Mouse (Mus musculus): ENCODE measurements around the gene 1110002E22Rik. TPM values are rescaled to one million over a fixed set of nuclear protein-coding genes. Genes with fewer than 3 reads are reported as not detected.

The 1110002E22Rik gene
- total and polyA plus RNA-seq, 3 experiments, result under 0.01 to 0.03 TPM; not detected in 1

DNA sequence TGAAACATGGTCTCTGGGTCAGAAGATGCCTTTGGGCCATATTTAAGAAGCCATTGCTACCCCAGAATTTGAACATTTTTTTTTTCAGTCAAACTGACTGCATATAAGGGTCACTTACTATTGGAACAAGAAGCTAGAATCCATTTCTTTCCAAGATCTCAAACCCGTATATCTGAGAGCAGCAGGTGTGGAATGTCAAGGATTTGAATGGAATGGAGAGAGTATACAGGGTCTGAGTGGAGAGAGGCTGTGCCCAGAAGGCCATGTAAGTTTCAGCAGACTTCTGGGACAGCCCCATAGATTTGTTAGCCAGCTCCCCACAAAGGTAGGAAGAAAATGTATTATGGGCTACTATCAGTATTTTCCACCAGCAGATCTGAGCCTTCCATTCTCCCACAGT, 13.8 kb downstream of the 1110002E22Rik start:
- Histone ChIP-seq H3K4me3 (ENCODE audit: control insufficient read depth in 1 of 2, insufficient read depth in 1 of 2, low read depth in 2 of 2, low read length in 2 of 2) (no peak overlapping the region), H3K27ac (ENCODE audit: control insufficient read depth, low read depth, low read length) (no peak overlapping the region), H3K4me1 (ENCODE audit: control insufficient read depth in 1 of 2, insufficient read depth in 2 of 2, low read length in 2 of 2) (no peaks in the 10 kb centered on the region), H3K9me3 (replicated peaks; ENCODE audit: insufficient read depth, low read length) (no peaks in the 10 kb centered on the region), H3K9ac (ENCODE audit: control insufficient read depth, low read depth, low read length, poor library complexity, severe bottlenecking) (no peak overlapping the region), H3K79me2 (ENCODE audit: control insufficient read depth, insufficient read depth, low read length, poor library complexity) (no peaks in the 10 kb centered on the region), H3K36me3 (ENCODE audit: control insufficient read depth in 1 of 2, insufficient read depth in 2 of 2, low read length in 2 of 2) (no peaks in the 10 kb centered on the region), H3K27me3 (ENCODE audit: control insufficient read depth in 1 of 2, insufficient read depth in 2 of 2, low read length in 2 of 2) (peaks cover 2 to 5% of the 10 kb centered on the region in 2 experiments; a peak in 3 of 4 replicates)
- TF ChIP-seq KAT2A (conservative IDR thresholded peaks at IDR 0.05; ENCODE audit: low read depth, low read length) (no peak), ZMIZ1 (IDR thresholded peaks at IDR 0.05; ENCODE audit: low read depth, low read length) (no peak), TAL1 (IDR thresholded peaks at IDR 0.05; ENCODE audit: low read length) (no peak), CHD2 (IDR thresholded peaks at IDR 0.05; ENCODE audit: low read length) (no peak), HCFC1 (IDR thresholded peaks at IDR 0.05; ENCODE audit: low read depth, low read length) (no peak), ETS1 (IDR thresholded peaks at IDR 0.05; ENCODE audit: low read depth, low read length) (no peak), MYB (IDR thresholded peaks at IDR 0.05; ENCODE audit: low read depth, low read length) (no peak), MEF2A (IDR thresholded peaks at IDR 0.05; ENCODE audit: extremely low read depth, insufficient replicate concordance, low read depth, low read length, poor library complexity, severe bottlenecking) (no peak), CTCF (IDR thresholded peaks at IDR 0.05 in 2 of 3, conservative IDR thresholded peaks at IDR 0.05 in 1 of 3; ENCODE audit: control insufficient read depth in 1 of 3, insufficient read depth in 1 of 3, low read depth in 2 of 3, low read length in 3 of 3, poor library complexity in 1 of 3, severe bottlenecking in 1 of 3) (no peak), SIN3A (IDR thresholded peaks at IDR 0.05; ENCODE audit: low read length) (no peak), TBP (IDR thresholded peaks at IDR 0.05; ENCODE audit: low read depth, low read length) (no peak)
- DNase-seq (ENCODE audit: low read depth, low spot score), result no peak

DNA sequence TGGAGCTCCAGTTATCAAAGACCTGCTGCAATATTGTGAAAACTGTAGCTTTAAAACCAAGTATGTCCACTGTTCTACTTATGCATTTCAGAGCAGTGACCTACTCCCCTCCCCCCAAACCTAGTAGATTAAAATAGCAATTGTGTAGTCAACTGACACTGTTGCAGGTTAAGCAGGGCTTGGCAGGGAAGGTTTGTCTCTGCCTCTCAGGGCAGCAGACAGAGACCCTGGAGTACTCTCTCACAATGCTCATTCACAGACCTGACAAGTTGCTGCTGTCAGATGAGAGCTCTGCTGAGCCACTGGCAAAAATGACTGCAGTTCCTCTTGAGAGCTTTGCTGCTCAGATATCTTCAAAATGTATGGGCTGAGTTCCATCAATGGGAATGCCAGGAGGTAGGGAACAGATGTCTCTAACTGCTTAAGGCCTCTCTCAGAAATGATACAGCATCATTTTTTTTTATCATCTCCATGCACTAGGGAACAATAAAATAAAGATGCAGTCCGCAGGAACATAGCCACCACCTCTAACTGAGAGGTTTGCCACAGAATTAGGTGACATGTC, 18.3 kb downstream of the 1110002E22Rik start:
- DNase-seq (ENCODE audit: low read depth, low spot score), result no peak
- Histone ChIP-seq H3K36me3 (ENCODE audit: control insufficient read depth in 1 of 2, insufficient read depth in 2 of 2, low read length in 2 of 2) (no peaks in the 10 kb centered on the region), H3K9ac (ENCODE audit: control insufficient read depth, low read depth, low read length, poor library complexity, severe bottlenecking) (no peak overlapping the region), H3K9me3 (replicated peaks; ENCODE audit: insufficient read depth, low read length) (no peaks in the 10 kb centered on the region), H3K4me1 (ENCODE audit: control insufficient read depth in 1 of 2, insufficient read depth in 2 of 2, low read length in 2 of 2) (no peaks in the 10 kb centered on the region), H3K27ac (ENCODE audit: control insufficient read depth, low read depth, low read length) (no peak overlapping the region), H3K27me3 (ENCODE audit: control insufficient read depth in 1 of 2, insufficient read depth in 2 of 2, low read length in 2 of 2) (no peaks in the 10 kb centered on the region; a peak in 2 of 4 replicates), H3K79me2 (ENCODE audit: control insufficient read depth, insufficient read depth, low read length, poor library complexity) (no peaks in the 10 kb centered on the region), H3K4me3 (ENCODE audit: control insufficient read depth in 1 of 2, insufficient read depth in 1 of 2, low read depth in 2 of 2, low read length in 2 of 2) (no peak overlapping the region)
- TF ChIP-seq CHD2 (IDR thresholded peaks at IDR 0.05; ENCODE audit: low read length), result no peak
- TF ChIP-seq JUND (IDR thresholded peaks at IDR 0.05; ENCODE audit: low read depth, low read length), result no peak
- TF ChIP-seq MAFK (IDR thresholded peaks at IDR 0.05; ENCODE audit: borderline replicate concordance, low read depth, low read length), result no peak
- no peak for TF ChIP-seq GABPA (IDR thresholded peaks at IDR 0.05; ENCODE audit: low read depth, low read length)
- no peak for TF ChIP-seq POLR2A (IDR thresholded peaks at IDR 0.05; ENCODE audit: control insufficient read depth in 1 of 2, insufficient read depth in 1 of 2, low read depth in 1 of 2, low read length in 2 of 2, poor library complexity in 1 of 2)
- TF ChIP-seq MAZ (IDR thresholded peaks at IDR 0.05; ENCODE audit: low read depth, low read length), result no peak
- no peak for TF ChIP-seq MEF2A (IDR thresholded peaks at IDR 0.05; ENCODE audit: extremely low read depth, insufficient replicate concordance, low read depth, low read length, poor library complexity, severe bottlenecking)
- no peak for TF ChIP-seq ZMIZ1 (IDR thresholded peaks at IDR 0.05; ENCODE audit: low read depth, low read length)
- TF ChIP-seq USF2 (IDR thresholded peaks at IDR 0.05; ENCODE audit: borderline replicate concordance in 1 of 2, insufficient read depth in 1 of 2, low read depth in 1 of 2, low read length in 2 of 2), result no peak
- no peak for TF ChIP-seq CHD1 (IDR thresholded peaks at IDR 0.05; ENCODE audit: low read depth, low read length)
- no peak for TF ChIP-seq KAT2A (conservative IDR thresholded peaks at IDR 0.05; ENCODE audit: low read depth, low read length)
- no peak for TF ChIP-seq GATA1 (IDR thresholded peaks at IDR 0.05; ENCODE audit: low read depth, low read length)
- no peak for TF ChIP-seq NELFE (IDR thresholded peaks at IDR 0.05; ENCODE audit: low read depth, low read length)
- TF ChIP-seq NRF1 (IDR thresholded peaks at IDR 0.05; ENCODE audit: insufficient read depth, low read depth, low read length, poor library complexity, severe bottlenecking), result no peak
- TF ChIP-seq TBP (IDR thresholded peaks at IDR 0.05; ENCODE audit: low read depth, low read length), result no peak
- TF ChIP-seq SMC3 (IDR thresholded peaks at IDR 0.05; ENCODE audit: low read depth, low read length), result no peak
- no peak for TF ChIP-seq SIN3A (IDR thresholded peaks at IDR 0.05; ENCODE audit: low read length)
- no peak for TF ChIP-seq ZNF384 (IDR thresholded peaks at IDR 0.05; ENCODE audit: low read depth, low read length)
- TF ChIP-seq TCF12 (IDR thresholded peaks at IDR 0.05; ENCODE audit: low read depth, low read length), result no peak

All from MEL (cell line).